Mouse (Mus musculus) midbrain, embryonic 15.5 days (tissue): ENCODE results near the gene Rps27rt. TPM values are rescaled to one million over a fixed set of nuclear protein-coding genes. Genes with fewer than 3 reads are reported as not detected.
"Not testable (repeated sequence)": the region's sequence is repeated elsewhere in the genome, so short reads cannot be mapped to it uniquely, and the experiment has no call there.

ENCODE experiments used
- ATAC-seq: fragments of 200-750 bp; cut with Nextera tagmentation; replicated peaks from 2 replicates; pipeline ENCODE4 v1.8.0; 2017; ENCODE audit warnings: moderate TSS enrichment
- H3K27ac ChIP-seq: fragments of 300-500 bp; sonication (generic); 2 replicates; pipeline ENCODE4 v1.5.1; 2015; ENCODE audit warnings: mild to moderate bottlenecking, inconsistent platforms
- H3K27me3 ChIP-seq: fragments of 300-500 bp; sonication (generic); replicated peaks from 2 replicates; pipeline ENCODE4 v1.6.1; 2015; ENCODE audit warnings: inconsistent platforms
- H3K36me3 ChIP-seq: fragments of 300-500 bp; sonication (generic); replicated peaks from 2 replicates; pipeline ENCODE4 v1.6.1; 2015; ENCODE audit warnings: inconsistent platforms
- H3K4me1 ChIP-seq: fragments of 300-500 bp; sonication (generic); 2 replicates; pipeline ENCODE4 v1.6.1; 2015; ENCODE audit warnings: inconsistent platforms
- H3K4me2 ChIP-seq: fragments of 300-500 bp; sonication (generic); 2 replicates; pipeline ENCODE4 v1.6.1; 2015; ENCODE audit warnings: inconsistent platforms, mild to moderate bottlenecking, moderate library complexity
- H3K4me3 ChIP-seq: fragments of 300-500 bp; sonication (generic); 2 replicates; pipeline ENCODE4 v1.5.1; 2015; ENCODE audit warnings: mild to moderate bottlenecking, inconsistent platforms
- H3K9ac ChIP-seq: fragments of 300-500 bp; sonication (generic); 2 replicates; pipeline ENCODE4 v1.6.1; 2015; ENCODE audit warnings: mild to moderate bottlenecking, inconsistent platforms
- H3K9me3 ChIP-seq: fragments of 300-500 bp; sonication (generic); 2 replicates; pipeline ENCODE4 v1.6.1; 2016; ENCODE audit warnings: inconsistent platforms
- WGBS: fragments of 180-500 bp; shearing (Covaris S2); methylation state at CpG from one replicate; pipeline ENCODE4 v1.1.7; 2015; ENCODE audit warnings: mixed read lengths; 5-methylcytosine and 5-hydroxymethylcytosine counted together
- polyA plus RNA-seq: library from polyadenylated mRNA; unstranded; fragments of >200 nt; fragmentation: Nextera tagmentation; extraction: Ambion mirVana; gene quantifications from 2 replicates; pipeline ENCODE4 v1.2.1, GENCODE M21; 2015

Rps27rt gene
- polyA plus RNA-seq, 1 experiment from 2014 or later, result 154 TPM

- WGBS, result 7% methylated on average over 31 of the region's 31 CpGs
Observed at GRCm38 (mm10) chr9:114977461-114978280, 4.9 kb downstream of the Rps27rt start.

GRCm38 (mm10) chr9:114966286-114966685, 16.3 kb downstream of the Rps27rt start:
- not testable (repeated sequence) for ATAC-seq, H3K9me3 ChIP-seq, H3K27me3 ChIP-seq, H3K27ac ChIP-seq, H3K4me2 ChIP-seq, H3K4me1 ChIP-seq, H3K9ac ChIP-seq, H3K4me3 ChIP-seq, H3K36me3 ChIP-seq
- 86% methylated on average over 7 of the region's 7 CpGs for WGBS

More at GRCm38 (mm10) chr9:114977461-114978280, 4.9 kb downstream of the Rps27rt start:
- Histone ChIP-seq H3K9me3 (no peaks in the 10 kb centered on the region), H3K9ac (peak overlapping the region; percentile 72), H3K4me1 (peaks cover 15% of the 10 kb centered on the region), H3K27me3 (0 out of 2 replicates have a peak, but pooled peaks cover 3% of the 10 kb centered on the region), H3K27ac (peak overlapping the region; percentile 86), H3K36me3 (no peaks in the 10 kb centered on the region), H3K4me2 (peak overlapping the region; percentile 79), H3K4me3 (peak overlapping the region; percentile 59)
- peak; percentile 79 for ATAC-seq

- Histone ChIP-seq H3K4me3 (no peak overlapping the region), H3K4me2 (no peak overlapping the region), H3K27ac (no peak overlapping the region), H3K36me3 (no peaks in the 10 kb centered on the region), H3K4me1 (no peaks in the 10 kb centered on the region), H3K27me3 (no peaks in the 10 kb centered on the region), H3K9me3 (no peaks in the 10 kb centered on the region), H3K9ac (no peak overlapping the region)
- ATAC-seq, result no peak
- 67% methylated on average over 3 of the region's 3 CpGs for WGBS
Observed at GRCm38 (mm10) chr9:114964093-114964492, 18.4 kb downstream of the Rps27rt start.

GRCm38 (mm10) chr9:114960844-114961243, 21.7 kb downstream of the Rps27rt start:
- Histone ChIP-seq H3K27ac (no peak overlapping the region), H3K27me3 (no peaks in the 10 kb centered on the region), H3K4me2 (no peak overlapping the region), H3K36me3 (no peaks in the 10 kb centered on the region), H3K9ac (no peak overlapping the region), H3K4me1 (no peaks in the 10 kb centered on the region), H3K9me3 (no peaks in the 10 kb centered on the region), H3K4me3 (no peak overlapping the region)
- ATAC-seq, result no peak
- WGBS, result 88% methylated on average over 6 of the region's 6 CpGs

GRCm38 (mm10) chr9:114960043-114960789, 22.3 kb downstream of the Rps27rt start:
- Histone ChIP-seq H3K9me3 (no peaks in the 10 kb centered on the region), H3K27me3 (no peaks in the 10 kb centered on the region), H3K4me2 (no peak overlapping the region), H3K36me3 (no peaks in the 10 kb centered on the region), H3K4me3 (no peak overlapping the region), H3K9ac (no peak overlapping the region), H3K4me1 (no peaks in the 10 kb centered on the region), H3K27ac (no peak overlapping the region)
- ATAC-seq, result no peak
- WGBS, result 78% methylated on average over 4 of the region's 4 CpGs

- no peak for ATAC-seq
- no peak overlapping the region for H3K4me3 ChIP-seq
- 39% methylated on average over 5 of the region's 5 CpGs for WGBS
- no peak overlapping the region for H3K27ac ChIP-seq
- H3K4me2 ChIP-seq, result no peak overlapping the region
- no peaks in the 10 kb centered on the region for H3K27me3 ChIP-seq
- H3K4me1 ChIP-seq, result no peaks in the 10 kb centered on the region
- H3K36me3 ChIP-seq, result no peaks in the 10 kb centered on the region
- H3K9ac ChIP-seq, result no peak overlapping the region
- H3K9me3 ChIP-seq, result no peaks in the 10 kb centered on the region
Observed at GRCm38 (mm10) chr9:114956945-114957344, 25.6 kb downstream of the Rps27rt start.

- no peak overlapping the region for H3K4me3 ChIP-seq
- H3K27me3 ChIP-seq, result no peaks in the 10 kb centered on the region
- 92% methylated on average over 11 of the region's 11 CpGs for WGBS
- no peaks in the 10 kb centered on the region for H3K9me3 ChIP-seq
- H3K9ac ChIP-seq, result no peak overlapping the region
- ATAC-seq, result no peak
- no peaks in the 10 kb centered on the region for H3K4me1 ChIP-seq
- no peak overlapping the region for H3K4me2 ChIP-seq
- H3K36me3 ChIP-seq, result no peaks in the 10 kb centered on the region
- no peak overlapping the region for H3K27ac ChIP-seq
Observed at GRCm38 (mm10) chr9:114955340-114955739, 27.2 kb downstream of the Rps27rt start.

GRCm38 (mm10) chr9:114952866-114953265, 29.7 kb downstream of the Rps27rt start:
- Histone ChIP-seq H3K27ac (no peak overlapping the region), H3K4me1 (no peaks in the 10 kb centered on the region), H3K9me3 (no peaks in the 10 kb centered on the region), H3K36me3 (no peaks in the 10 kb centered on the region), H3K4me2 (no peak overlapping the region), H3K27me3 (no peaks in the 10 kb centered on the region), H3K4me3 (no peak overlapping the region), H3K9ac (no peak overlapping the region)
- 34% methylated on average over 1 of the region's 1 CpGs for WGBS
- ATAC-seq, result no peak

GRCm38 (mm10) chr9:114948395-114948794, 34.1 kb downstream of the Rps27rt start:
- Histone ChIP-seq H3K27ac (no peak overlapping the region), H3K4me2 (no peak overlapping the region), H3K4me1 (no peaks in the 10 kb centered on the region), H3K27me3 (no peaks in the 10 kb centered on the region), H3K36me3 (no peaks in the 10 kb centered on the region), H3K4me3 (no peak overlapping the region), H3K9ac (no peak overlapping the region), H3K9me3 (no peaks in the 10 kb centered on the region)
- 66% methylated on average over 5 of the region's 5 CpGs for WGBS
- no peak for ATAC-seq

GRCm38 (mm10) chr9:114945576-114945975, 37.0 kb downstream of the Rps27rt start:
- WGBS, result 86% methylated on average over 6 of the region's 6 CpGs
- H3K9me3 ChIP-seq, result no peaks in the 10 kb centered on the region

GRCm38 (mm10) chr9:114944642-114945041, 37.9 kb downstream of the Rps27rt start:
- Histone ChIP-seq H3K27ac (no peak overlapping the region), H3K36me3 (no peaks in the 10 kb centered on the region), H3K9ac (no peak overlapping the region), H3K4me2 (no peak overlapping the region), H3K27me3 (no peaks in the 10 kb centered on the region), H3K4me3 (no peak overlapping the region), H3K4me1 (no peaks in the 10 kb centered on the region), H3K9me3 (no peaks in the 10 kb centered on the region)
- WGBS, result 88% methylated on average over 3 of the region's 3 CpGs
- no peak for ATAC-seq

More at GRCm38 (mm10) chr9:114945576-114945975, 37.0 kb downstream of the Rps27rt start:
- H3K4me1 ChIP-seq, result no peaks in the 10 kb centered on the region
- no peaks in the 10 kb centered on the region for H3K36me3 ChIP-seq
- H3K27me3 ChIP-seq, result no peaks in the 10 kb centered on the region
- no peak overlapping the region for H3K27ac ChIP-seq
- no peak overlapping the region for H3K4me2 ChIP-seq
- H3K4me3 ChIP-seq, result no peak overlapping the region
- ATAC-seq, result no peak
- no peak overlapping the region for H3K9ac ChIP-seq

GRCm38 (mm10) chr9:114936687-114937086, 45.9 kb downstream of the Rps27rt start:
- WGBS, result 76% methylated on average over 2 of the region's 2 CpGs
- H3K4me2 ChIP-seq, result no peak overlapping the region
- no peaks in the 10 kb centered on the region for H3K9me3 ChIP-seq
- H3K27me3 ChIP-seq, result no peaks in the 10 kb centered on the region
- H3K4me1 ChIP-seq, result peaks cover 17% of the 10 kb centered on the region
- no peaks in the 10 kb centered on the region for H3K36me3 ChIP-seq
- no peak overlapping the region for H3K4me3 ChIP-seq
- H3K9ac ChIP-seq, result no peak overlapping the region
- H3K27ac ChIP-seq, result no peak overlapping the region
- ATAC-seq, result no peak
